Mouse (Mus musculus): ENCODE measurements around the gene Nr1d1.
A peak's percentile ranks its signal among the peaks of the same experiment; 100 is the strongest.

Gene Nr1d1

GRCm38 (mm10) chr11:98774582-98775347 is at the start of gene Nr1d1:
Nr1d1 (minus strand) TSS chr11:98775333.
- no peak for DNase-seq

DNA sequence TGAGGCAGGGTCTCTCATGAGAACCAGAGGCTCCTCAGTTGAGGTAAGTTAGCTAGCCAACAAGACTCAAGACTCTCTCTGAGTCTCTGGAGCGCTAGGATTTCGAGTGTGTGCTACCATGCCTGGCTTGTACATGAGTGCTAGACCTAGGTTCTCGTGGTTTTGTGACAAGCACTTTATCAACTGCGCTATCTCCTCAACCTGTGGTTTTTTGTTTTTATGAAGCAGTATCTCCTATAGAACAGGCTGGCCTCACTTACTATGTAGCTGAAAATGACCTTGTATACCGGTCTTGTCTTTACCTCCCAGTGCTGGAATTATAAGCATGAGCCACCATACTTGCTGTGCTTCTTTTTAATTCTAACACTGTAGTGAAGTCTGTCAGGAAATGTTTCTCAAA is 45.8 kb upstream of the Nr1d1 start:
- DNase-seq = no peak

- no peak for DNase-seq
Measured at GRCm38 (mm10) chr11:98816706-98817239, 41.6 kb upstream of the Nr1d1 start.

DNA sequence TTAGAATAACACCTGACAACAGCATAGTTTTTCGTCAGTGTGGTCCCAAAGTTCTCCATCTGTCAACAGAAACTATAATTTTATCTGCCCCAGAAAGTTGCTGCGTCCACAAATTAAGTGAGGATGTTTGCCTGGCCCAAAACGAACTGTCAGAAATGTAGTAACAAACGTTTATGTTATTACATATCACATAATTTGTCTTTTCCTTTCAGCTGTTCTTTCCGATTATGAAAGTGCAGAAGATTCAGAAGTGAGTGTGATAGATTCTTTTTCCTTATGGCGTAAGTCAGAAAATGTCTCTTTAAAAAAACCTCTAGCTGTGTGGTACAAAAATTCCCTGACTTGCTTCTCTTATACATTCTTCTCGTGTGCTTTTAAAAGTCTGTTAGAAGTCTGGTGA is 35.6 kb upstream of the Nr1d1 start:
- no peak for DNase-seq

GRCm38 (mm10) chr11:98809457-98810290 is 34.5 kb upstream of the Nr1d1 start:
- peak; percentile 99 for DNase-seq

DNA sequence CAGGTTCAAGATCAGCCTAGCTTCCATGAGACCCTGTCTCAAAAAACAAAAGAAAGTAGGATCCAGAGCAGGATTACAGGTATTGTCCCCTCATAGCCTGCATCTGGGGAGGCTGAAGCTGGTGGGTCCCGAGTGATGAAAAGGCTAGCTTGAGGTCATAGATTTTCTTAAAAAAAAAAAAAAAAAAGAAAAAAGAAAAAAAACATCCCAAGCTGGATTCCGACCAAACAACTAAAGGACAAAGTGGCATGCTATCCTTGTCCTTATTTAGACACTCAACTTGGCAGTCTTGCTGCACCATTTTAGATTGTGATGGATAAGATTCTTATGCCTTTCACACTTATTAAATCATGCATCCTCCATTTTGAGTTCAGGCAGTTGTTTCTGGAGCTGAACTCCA is 33.3 kb upstream of the Nr1d1 start:
- DNase-seq = no peak

DNA sequence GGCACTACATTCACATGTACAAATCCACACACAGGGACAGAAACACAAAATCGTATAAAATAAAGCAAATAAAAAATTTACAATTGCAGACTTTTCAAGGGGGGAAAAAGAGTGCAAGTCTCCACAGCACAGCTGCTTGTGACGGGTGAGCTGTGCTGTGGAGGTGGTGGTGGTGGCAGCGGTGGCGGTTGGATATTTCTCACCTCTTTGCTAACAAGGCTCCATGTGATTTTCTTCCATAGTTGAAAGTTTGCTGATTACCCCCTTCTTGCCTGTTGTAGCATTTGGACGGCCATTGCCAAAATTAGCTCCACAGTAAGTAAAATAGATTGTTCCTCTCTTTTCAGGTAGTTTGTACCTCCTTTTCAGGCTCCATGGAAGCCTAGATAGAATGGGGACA is 29.5 kb upstream of the Nr1d1 start, which contains the start of gene Casc3:
Gene Casc3, plus strand, starts transcription at position 301 of the 400 bp plus-strand sequence.
- no peak for DNase-seq

DNA sequence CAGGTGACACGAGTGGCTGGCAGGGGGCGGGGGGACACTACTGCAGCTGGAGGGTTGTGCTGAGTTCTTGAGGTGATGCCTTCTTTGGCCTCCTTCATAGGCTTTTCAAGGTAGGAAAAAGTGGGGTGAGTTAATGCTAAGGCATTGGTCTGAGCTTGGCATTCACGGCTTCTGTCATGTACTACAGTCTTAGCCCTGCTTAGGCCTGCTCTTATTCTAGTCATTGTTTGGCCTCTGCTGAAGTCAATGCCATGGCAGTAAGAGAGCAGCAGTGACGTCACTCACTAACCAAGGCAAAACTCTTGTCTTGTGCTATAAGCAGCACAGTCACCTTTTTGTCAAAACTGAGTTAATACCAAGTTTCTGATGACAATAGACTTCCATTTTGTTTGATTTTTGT is 22.8 kb upstream of the Nr1d1 start:
- no peak for DNase-seq

DNA sequence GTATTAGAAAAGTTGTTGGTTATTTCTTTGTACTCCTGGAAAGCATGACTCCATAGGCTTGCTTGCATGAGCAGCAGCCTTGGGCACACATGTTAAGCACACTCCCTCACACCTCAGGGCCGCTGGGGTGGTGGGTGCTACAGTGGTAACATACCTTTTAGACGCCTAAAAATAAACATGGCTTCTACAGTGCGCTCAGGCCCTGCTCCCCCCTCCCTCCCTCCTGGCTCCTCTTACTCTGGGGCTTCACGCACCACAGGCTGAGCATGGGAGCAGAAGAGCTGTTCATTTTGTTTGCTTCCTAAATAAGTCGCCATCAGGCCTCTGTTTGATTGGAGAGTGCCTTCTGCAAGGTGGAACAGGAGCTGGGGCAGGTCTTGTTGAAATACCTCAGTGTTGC is 22.2 kb upstream of the Nr1d1 start:
- peak; percentile 64 for DNase-seq

DNA sequence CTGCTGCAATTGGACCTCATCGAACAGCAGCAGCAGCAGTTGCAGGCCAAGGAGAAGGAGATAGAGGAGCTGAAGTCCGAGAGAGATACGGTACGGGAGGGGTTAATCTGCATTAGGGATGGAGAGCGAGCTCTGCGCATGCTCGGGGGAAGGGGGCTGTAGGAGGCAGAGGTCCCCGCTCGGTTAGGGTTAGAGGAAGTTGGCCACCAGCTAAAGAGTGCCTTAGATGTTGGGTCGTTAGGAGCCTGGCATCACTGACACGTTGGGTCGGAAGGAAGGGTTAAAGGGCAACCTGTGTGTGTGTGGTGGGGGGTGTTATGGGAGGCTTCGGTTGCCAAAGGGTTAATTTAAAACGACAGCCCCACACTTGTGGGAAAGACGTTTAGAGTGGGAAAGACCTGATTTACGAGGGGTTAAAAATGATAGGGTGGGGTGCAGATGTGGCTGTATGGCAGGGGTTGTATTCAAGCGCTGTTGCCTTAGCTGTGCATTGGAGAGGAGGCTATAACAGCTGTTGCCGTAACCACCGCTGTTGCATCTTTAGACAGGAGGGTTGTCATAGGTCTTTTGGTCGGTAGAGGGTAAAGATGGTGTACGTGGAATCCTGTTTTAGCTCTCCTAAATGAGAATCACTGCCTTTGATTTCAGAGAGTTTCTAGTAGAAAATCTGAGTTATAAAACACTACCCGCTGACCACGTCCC is 21.5 kb upstream of the Nr1d1 start:
- DNase-seq = peak; percentile 84

GRCm38 (mm10) chr11:98795714-98796514 is 20.8 kb upstream of the Nr1d1 start:
- DNase-seq = peak; percentile 73

DNA sequence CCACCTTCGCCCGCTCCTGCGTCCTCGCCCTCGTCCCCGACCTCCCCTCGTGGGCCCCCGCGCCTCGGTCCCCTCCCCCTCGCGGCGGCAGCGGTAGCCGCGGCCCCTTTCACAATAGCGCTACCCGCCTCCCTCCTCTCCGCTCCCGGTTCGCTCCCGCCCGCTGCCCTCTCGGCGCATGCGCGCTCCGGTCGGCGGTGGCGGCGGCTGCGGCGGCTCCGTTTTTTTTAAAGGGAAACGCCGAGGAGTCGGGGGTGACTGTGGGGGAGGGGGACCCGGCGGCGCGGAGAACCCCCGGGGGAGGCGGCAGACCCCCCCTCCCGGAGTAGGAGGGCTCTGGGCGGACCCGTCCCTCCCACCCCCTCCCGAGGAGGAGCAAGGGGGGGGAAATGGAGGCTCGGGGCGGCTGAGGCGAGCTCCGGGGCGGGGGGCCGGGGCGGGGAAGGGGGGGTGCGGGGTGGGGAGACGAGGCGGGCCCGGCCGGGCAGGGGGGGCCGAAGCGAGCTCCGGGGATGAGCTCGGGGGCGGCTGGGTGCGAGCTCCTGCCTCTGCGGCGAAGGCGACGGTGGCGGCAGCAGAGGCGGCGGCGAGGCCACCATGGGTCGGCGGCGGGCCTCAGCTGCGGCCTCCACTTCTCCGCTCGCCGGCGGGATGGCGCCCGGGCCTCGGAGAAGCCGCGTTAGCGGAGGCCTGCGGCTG is 20.0 kb upstream of the Nr1d1 start, which contains the start of gene Msl1:
Gene Msl1, plus strand, starts transcription at position 502 of the 699 bp plus-strand sequence.
- DNase-seq = peak; percentile 93

GRCm38 (mm10) chr11:98794469-98795014 is 19.4 kb upstream of the Nr1d1 start:
- peak; percentile 89 for DNase-seq

- DNase-seq = peak; percentile 31
Measured at GRCm38 (mm10) chr11:98792081-98792480, 16.9 kb upstream of the Nr1d1 start.

- peak; percentile 23 for DNase-seq
Measured at GRCm38 (mm10) chr11:98791448-98791847, 16.3 kb upstream of the Nr1d1 start.

DNA sequence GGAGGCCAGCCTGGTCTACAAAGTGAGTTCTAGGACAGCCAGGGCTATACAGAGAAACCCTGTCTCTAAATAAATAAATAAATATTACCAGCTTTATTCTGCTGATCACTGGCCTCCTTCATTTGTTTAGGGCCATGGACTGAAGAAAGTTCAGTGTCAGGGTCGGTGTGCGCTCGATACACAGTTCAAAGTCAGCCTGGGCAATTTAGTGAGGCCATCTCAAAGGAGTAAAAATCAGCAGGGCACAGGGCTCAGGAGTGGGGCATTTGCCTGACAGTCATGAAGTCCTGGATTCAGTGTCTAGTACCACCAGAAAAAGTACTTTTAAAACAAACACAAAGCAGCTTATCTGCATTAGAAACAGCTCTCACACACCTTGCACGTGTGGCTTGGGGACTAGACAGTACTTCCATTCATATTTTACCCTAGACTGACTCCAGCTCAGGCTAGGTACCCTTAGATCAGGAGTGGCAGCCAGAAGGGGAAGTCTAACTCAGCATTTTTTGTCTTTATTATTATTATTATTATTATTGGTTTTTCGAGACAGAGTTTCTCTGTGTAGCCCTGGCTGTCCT is 15.6 kb upstream of the Nr1d1 start:
- DNase-seq = peak; percentile 24

DNA sequence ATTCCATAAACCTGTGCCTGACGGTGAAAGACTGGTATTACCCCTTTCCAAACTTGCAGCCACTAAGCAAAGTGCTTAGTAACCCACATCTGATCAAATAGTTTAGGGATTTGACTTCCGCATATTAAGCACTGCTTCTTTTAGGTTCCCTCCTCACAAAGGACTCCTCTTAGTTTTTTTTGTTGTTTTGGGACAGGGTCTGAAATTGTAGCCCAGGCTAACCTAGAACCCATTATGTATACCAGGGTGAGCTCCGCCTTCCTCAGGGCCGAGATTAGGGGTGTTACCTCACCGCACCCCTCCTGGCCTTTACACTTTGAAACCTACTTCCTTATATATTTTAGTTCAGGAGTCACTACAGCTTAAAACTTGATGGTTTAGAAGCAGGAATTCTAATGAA is 14.7 kb upstream of the Nr1d1 start:
- peak; percentile 24 for DNase-seq

GRCm38 (mm10) chr11:98789219-98789807 is 14.2 kb upstream of the Nr1d1 start:
- DNase-seq = peak; percentile 60

GRCm38 (mm10) chr11:98788550-98789218 is 13.6 kb upstream of the Nr1d1 start:
- DNase-seq = peak; percentile 92

DNA sequence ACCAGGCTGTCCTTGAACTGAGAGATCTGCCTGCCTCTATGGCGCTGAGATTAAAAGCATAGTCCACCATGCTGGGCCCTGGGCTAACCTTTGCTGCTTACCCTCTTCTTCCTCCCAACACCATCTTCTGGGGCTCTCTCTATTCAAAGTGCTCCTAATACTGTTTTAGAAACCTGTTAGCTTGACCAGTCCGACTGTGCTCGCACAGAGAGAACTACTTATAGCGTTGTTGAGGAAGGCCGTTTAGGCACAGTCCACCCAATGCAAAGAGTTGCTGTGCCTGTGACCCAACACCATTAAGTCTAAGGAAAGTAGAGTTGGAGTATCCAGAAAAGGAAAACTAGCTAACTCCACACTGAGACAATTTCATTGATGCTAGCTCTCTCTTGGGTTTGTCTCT is 13.0 kb upstream of the Nr1d1 start:
- no peak for DNase-seq

Data from cerebellum, adult 9-11 months (tissue).